Mouse (Mus musculus) left cerebral cortex, adult 18-20 months (tissue): Measurements from ENCODE around the gene Eng. TPM values are rescaled to one million over a fixed set of nuclear protein-coding genes. Genes with fewer than 3 reads are reported as not detected.

Experiments used
- DNase-seq, 2 experiments: peaks; one replicate each; pipeline ENCODE4 v3.0.0; 2021 to 2022; ENCODE audit warnings: low spot score in 2 of 2, mixed read lengths in 1 of 2
- total RNA-seq, 2 experiments: library from RNA; stranded (reverse); gene quantifications; 2 replicates each; pipeline ENCODE4 v1.2.3; 2021

The Eng gene
- total RNA-seq, 2 experiments from 2014 or later = 18.4 to 19.9 TPM

GRCm38 (mm10) chr2:32706971-32707370, 60.6 kb downstream of the Eng start:
- no peak for DNase-seq

GRCm38 (mm10) chr2:32708643-32709042, 62.2 kb downstream of the Eng start:
- DNase-seq = peak in 1 of 2 experiments; percentile 57

GRCm38 (mm10) chr2:32709521-32710137, 63.2 kb downstream of the Eng start:
- no peak for DNase-seq

- DNase-seq = no peak
Measured at GRCm38 (mm10) chr2:32710425-32710824, 64.0 kb downstream of the Eng start.

- no peak for DNase-seq
Measured at GRCm38 (mm10) chr2:32711301-32712056, 65.1 kb downstream of the Eng start.

GRCm38 (mm10) chr2:32712108-32712551, 65.7 kb downstream of the Eng start:
- peak; percentile 38 to 45 for DNase-seq

- DNase-seq = peak; percentile 94 to 96
Measured at GRCm38 (mm10) chr2:32712586-32712933, 66.2 kb downstream of the Eng start.

- DNase-seq = peak; percentile 90 to 93
Measured at GRCm38 (mm10) chr2:32712934-32713817, 66.8 kb downstream of the Eng start, which contains the start of gene Cdk9. Gene Cdk9 (minus strand): TSS chr2:32713076.

- no peak for DNase-seq
Measured at GRCm38 (mm10) chr2:32714117-32714986, 68.0 kb downstream of the Eng start.

GRCm38 (mm10) chr2:32714987-32715425, 68.6 kb downstream of the Eng start:
- no peak for DNase-seq

GRCm38 (mm10) chr2:32718761-32719160, 72.4 kb downstream of the Eng start:
- no peak for DNase-seq

GRCm38 (mm10) chr2:32720053-32720452, 73.7 kb downstream of the Eng start:
- DNase-seq = no peak

GRCm38 (mm10) chr2:32720681-32721229, 74.4 kb downstream of the Eng start, which contains the start of gene Sh2d3c:
Gene Sh2d3c (plus strand): TSS chr2:32721055.
- DNase-seq = no peak

GRCm38 (mm10) chr2:32722046-32722445, 75.7 kb downstream of the Eng start:
- no peak for DNase-seq

GRCm38 (mm10) chr2:32722581-32722980, 76.2 kb downstream of the Eng start:
- DNase-seq = no peak

GRCm38 (mm10) chr2:32724149-32724548, 77.8 kb downstream of the Eng start:
- DNase-seq = no peak

- no peak for DNase-seq
Measured at GRCm38 (mm10) chr2:32724832-32725790, 78.7 kb downstream of the Eng start.

- DNase-seq = peak; percentile 75 to 82
Measured at GRCm38 (mm10) chr2:32727435-32727834, 81.0 kb downstream of the Eng start.

GRCm38 (mm10) chr2:32728463-32728862, 82.1 kb downstream of the Eng start:
- no peak for DNase-seq
